Mouse (Mus musculus) megakaryocyte, embryonic 14.5 days (primary cell): ENCODE measurements around the gene Cdrt4.

ENCODE experiments used
- FLI1 ChIP-seq: IDR thresholded peaks from 2 replicates; pipeline ENCODE4 v1.6.1; 2012; ENCODE audit warnings: low read length, inconsistent platforms, mixed read lengths
- GATA1 ChIP-seq: IDR thresholded peaks from 3 replicates; pipeline ENCODE4 v1.6.1; 2012; ENCODE audit warnings: mixed read lengths, low read length, inconsistent platforms, borderline replicate concordance

DNA sequence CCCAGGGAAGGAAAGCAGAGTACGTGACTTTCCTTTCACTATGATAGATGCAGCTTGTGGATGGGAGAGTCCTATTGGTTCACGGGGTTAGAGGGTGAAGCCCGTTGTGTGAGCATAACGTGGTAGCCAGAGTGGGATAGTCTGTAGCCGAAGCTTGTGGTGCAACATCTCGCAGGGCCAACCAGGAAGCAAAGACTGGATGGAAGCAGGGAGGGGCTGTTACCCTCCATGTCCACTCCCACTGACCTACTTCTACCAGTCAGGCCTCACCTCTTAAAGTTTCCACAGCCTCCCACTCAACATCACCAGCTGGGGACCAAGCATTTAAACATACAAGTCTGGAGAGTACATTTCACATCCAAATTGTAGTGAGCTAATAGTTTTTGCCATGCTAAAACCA is 78.7 kb downstream of the Cdrt4 start:
- TF ChIP-seq GATA1 (no peak), FLI1 (no peak)
